ENCODE assay signal across 8 mouse cellular contexts in genomic region chr11:69390400-69391034, GRCm38 (mm10). TPM values are rescaled to one million over a fixed set of nuclear protein-coding genes. Genes with fewer than 3 reads are reported as not detected.
DNase-seq lines count a peak whose midpoint lies in the region; ATAC-seq lines count a peak whose summit lies in the region.

No protein-coding gene starts in this region.

- no peaks in the 10 kb centered on the region for H3K36me3 ChIP-seq in forebrain, embryonic 16.5 days (ENCODE audit: control insufficient read depth, insufficient read depth)
- H3K36me3 ChIP-seq in kidney, embryonic 14.5 days (ENCODE audit: control insufficient read depth, insufficient read depth, low read length) = peaks cover 3% of the 10 kb centered on the region; the same call in 1 of the 2 replicates

- 51% methylated on average over 10 of the region's 10 CpGs for WGBS in forebrain, embryonic 16.5 days
- WGBS in kidney, embryonic 14.5 days = 51% methylated on average over 10 of the region's 10 CpGs

- H3K27ac ChIP-seq in forebrain, embryonic 16.5 days (ENCODE audit: low read length) = no peak overlapping the region
- no peak overlapping the region for H3K27ac ChIP-seq in kidney, embryonic 14.5 days (ENCODE audit: low read depth, low read length)

- H3K4me2 ChIP-seq in forebrain, embryonic 16.5 days (ENCODE audit: low read length) = no peak overlapping the region
- no peak overlapping the region for H3K4me2 ChIP-seq in kidney, embryonic 14.5 days (replicated peaks; ENCODE audit: low read depth, low read length)

- no peaks in the 10 kb centered on the region for H3K9me3 ChIP-seq in forebrain, embryonic 16.5 days (ENCODE audit: control insufficient read depth, low read length)
- H3K9me3 ChIP-seq in kidney, embryonic 14.5 days (ENCODE audit: control insufficient read depth, low read length) = no peaks in the 10 kb centered on the region

- H3K9ac ChIP-seq in forebrain, embryonic 16.5 days (replicated peaks; ENCODE audit: low read depth, low read length) = no peak overlapping the region
- H3K9ac ChIP-seq in kidney, embryonic 14.5 days (ENCODE audit: low read depth, low read length) = no peak overlapping the region

- H3K27me3 ChIP-seq in forebrain, embryonic 16.5 days (replicated peaks; ENCODE audit: control insufficient read depth, insufficient read depth, low read length) = no peaks in the 10 kb centered on the region
- H3K27me3 ChIP-seq in kidney, embryonic 14.5 days (ENCODE audit: control insufficient read depth, insufficient read depth, low read length) = no peaks in the 10 kb centered on the region

- peak; percentile 43 to 92 for DNase-seq in adrenal gland, adult (ENCODE audit: inconsistent age in 2 of 2, low spot score in 1 of 2)
- no peak for DNase-seq in adrenal gland, postnatal 4 days (ENCODE audit: low spot score in 2 of 2)
- DNase-seq in 3T3-L1 (ENCODE audit: low read depth, low spot score) = peak; percentile 85
- DNase-seq in cerebellum, adult 11-12 months = peak; percentile 47
- peak; percentile 18 to 75 for DNase-seq in lung, adult 18-20 months
- DNase-seq in retina, postnatal 7 days (ENCODE audit: low read depth, low spot score) = peak; percentile 71

- peak; percentile 17; the same call in 1 of the 2 replicates for ATAC-seq in forebrain, embryonic 16.5 days
- 0 out of 2 replicates have a peak, but pooled peaks have one; percentile 28 for ATAC-seq in kidney, embryonic 14.5 days (ENCODE audit: low FRiP score, low TSS enrichment)

- H3K4me3 ChIP-seq in forebrain, embryonic 16.5 days (replicated peaks; ENCODE audit: low read length) = no peak overlapping the region
- H3K4me3 ChIP-seq in kidney, embryonic 14.5 days (ENCODE audit: low read length) = no peak overlapping the region

- H3K4me1 ChIP-seq in forebrain, embryonic 16.5 days (replicated peaks; ENCODE audit: control insufficient read depth, insufficient read depth, low read length) = peaks cover 15% of the 10 kb centered on the region
- H3K4me1 ChIP-seq in kidney, embryonic 14.5 days (ENCODE audit: control insufficient read depth, insufficient read depth, low read length) = peaks cover 10% of the 10 kb centered on the region; the same call in 1 of the 2 replicates

RNA-seq across cellular contexts. Expression of gene Naa38, which starts 4.8 kb away (rescaled TPM):
- total RNA-seq in adrenal gland, postnatal 4 days (2021) = 100 to 1,000 TPM; 118 to 129 TPM
- 79.2 and 86.1 TPM in 2 replicates for polyA plus RNA-seq in forebrain, embryonic 16.5 days (2015; fragmentation: Nextera tagmentation; extraction: Ambion mirVana)
- 172 and 221 TPM in 2 replicates for polyA plus RNA-seq in kidney, embryonic 14.5 days (2014; fragmentation: Nextera tagmentation; extraction: Ambion mirVana)

RNA-seq across cellular contexts. Expression of gene Cyb5d1, which starts 4.9 kb away (rescaled TPM):
- total RNA-seq in adrenal gland, postnatal 4 days (2021) = 10 to 100 TPM; 42.0 to 44.3 TPM
- polyA plus RNA-seq in forebrain, embryonic 16.5 days (2015; fragmentation: Nextera tagmentation; extraction: Ambion mirVana) = 42.5 and 44.2 TPM in 2 replicates
- polyA plus RNA-seq in kidney, embryonic 14.5 days (2014; fragmentation: Nextera tagmentation; extraction: Ambion mirVana) = 11.1 and 23.9 TPM in 2 replicates

RNA-seq across cellular contexts. Expression of gene Tmem88, which starts 7.5 kb away (rescaled TPM):
- total RNA-seq in adrenal gland, postnatal 4 days (2021) = 10 to 100 TPM; 23.4 to 27.2 TPM
- 5.9 and 6.2 TPM in 2 replicates for polyA plus RNA-seq in forebrain, embryonic 16.5 days (2015; fragmentation: Nextera tagmentation; extraction: Ambion mirVana)
- polyA plus RNA-seq in kidney, embryonic 14.5 days (2014; fragmentation: Nextera tagmentation; extraction: Ambion mirVana) = 36.8 and 39.6 TPM in 2 replicates

RNA-seq across cellular contexts. Expression of gene Chd3, which starts 21.3 kb away (rescaled TPM):
- 100 to 1,000 TPM; 164 to 190 TPM for total RNA-seq in adrenal gland, postnatal 4 days (2021)
- polyA plus RNA-seq in forebrain, embryonic 16.5 days (2015; fragmentation: Nextera tagmentation; extraction: Ambion mirVana) = 132 and 146 TPM in 2 replicates
- polyA plus RNA-seq in kidney, embryonic 14.5 days (2014; fragmentation: Nextera tagmentation; extraction: Ambion mirVana) = 56.7 and 59.7 TPM in 2 replicates

RNA-seq across cellular contexts. Expression of gene Kdm6b, which starts 23.0 kb away (rescaled TPM):
- total RNA-seq in adrenal gland, postnatal 4 days (2021) = 10 to 100 TPM; 48.7 to 52.5 TPM
- polyA plus RNA-seq in forebrain, embryonic 16.5 days (2015; fragmentation: Nextera tagmentation; extraction: Ambion mirVana) = 48.4 and 52.8 TPM in 2 replicates
- polyA plus RNA-seq in kidney, embryonic 14.5 days (2014; fragmentation: Nextera tagmentation; extraction: Ambion mirVana) = 36.1 and 37.4 TPM in 2 replicates

Comparison
In these comparisons a context has a peak if more than half of its experiments do, and no peak if none do; other contexts are left out.
1. DNase-seq: peak in adrenal gland, adult (2 of 2), 3T3-L1 (single experiment), cerebellum, adult 11-12 months (single experiment), lung, adult 18-20 months (2 of 2) and retina, postnatal 7 days (single experiment); none in adrenal gland, postnatal 4 days (0 of 2).